Mouse (Mus musculus): ENCODE measurements around the gene Olfr204.
"Not testable (repeated sequence)": the region's sequence is repeated elsewhere in the genome, so short reads cannot be mapped to it uniquely, and the experiment has no call there.

Gene Olfr204

GRCm38 (mm10) chr16:59318148-59318547 is at the start of gene Olfr204:
Olfr204 (minus strand) TSS chr16:59318248.
- no peak for DNase-seq

GRCm38 (mm10) chr16:59363893-59364292 is 45.8 kb upstream of the Olfr204 start, which contains the start of gene Olfr209:
Olfr209 (minus strand) TSS chr16:59363993.
- no peak for DNase-seq

GRCm38 (mm10) chr16:59349146-59349545 is 31.1 kb upstream of the Olfr204 start, which contains the start of gene Olfr206:
Olfr206 (minus strand) TSS chr16:59349246.
- DNase-seq: no peak

GRCm38 (mm10) chr16:59331038-59331437 is 13.0 kb upstream of the Olfr204 start, which contains the start of gene Olfr205:
Olfr205 (minus strand) TSS chr16:59331138.
- no peak for DNase-seq

- not testable (repeated sequence) for DNase-seq
These were observed 5.2 kb upstream of the Olfr204 start for GRCm38 (mm10) chr16:59323262-59323661.

- DNase-seq: no peak
These were observed 19.5 kb downstream of the Olfr204 start, which contains the start of gene Olfr203 for GRCm38 (mm10) chr16:59298581-59298980. Olfr203 (plus strand) TSS chr16:59298881.

GRCm38 (mm10) chr16:59287576-59287975 is 30.5 kb downstream of the Olfr204 start:
- DNase-seq: not testable (repeated sequence)

GRCm38 (mm10) chr16:59286693-59287092 is 31.4 kb downstream of the Olfr204 start, which contains the start of gene Olfr202:
Olfr202 (minus strand) TSS chr16:59286793.
- no peak for DNase-seq

GRCm38 (mm10) chr16:59283476-59283875 is 34.6 kb downstream of the Olfr204 start:
- no peak for DNase-seq

- DNase-seq: no peak
These were observed 37.5 kb downstream of the Olfr204 start for GRCm38 (mm10) chr16:59280542-59280941.

GRCm38 (mm10) chr16:59272532-59272931 is 45.5 kb downstream of the Olfr204 start, which contains the start of gene Olfr201:
Olfr201 (minus strand) TSS chr16:59272632.
- DNase-seq: not testable (repeated sequence)

- DNase-seq: not testable (repeated sequence)
These were observed 49.0 kb downstream of the Olfr204 start for GRCm38 (mm10) chr16:59269097-59269496.

All from kidney, postnatal 36 days (tissue).